Mouse (Mus musculus) liver, embryonic 11.5 days (tissue): ENCODE data around the gene Uqcrq. TPM values are rescaled to one million over a fixed set of nuclear protein-coding genes. Genes with fewer than 3 reads are reported as not detected.
A peak's percentile ranks its signal among the peaks of the same experiment; 100 is the strongest.

Experiments
- ATAC-seq: fragments of 200-750 bp; cut with Nextera tagmentation; replicated peaks from 2 replicates; pipeline ENCODE4 v1.8.0; 2017; ENCODE audit warnings: moderate number of reproducible peaks, mild to moderate bottlenecking, moderate TSS enrichment, moderate library complexity; ENCODE audit not compliant: low FRiP score
- DNase-seq: peaks from one replicate; pipeline ENCODE4 v3.0.0-alpha.2; 2017; ENCODE audit warnings: low spot score
- H3K27ac ChIP-seq: fragments of 300-500 bp; sonication (generic); 2 replicates; pipeline ENCODE4 v1.5.1; 2014; ENCODE audit warnings: mild to moderate bottlenecking, low read depth, low read length, control low read depth
- H3K27me3 ChIP-seq: fragments of 300-500 bp; sonication (generic); replicated peaks from 2 replicates; pipeline ENCODE4 v1.6.1; 2014; ENCODE audit warnings: low read length, mixed read lengths; ENCODE audit not compliant: control insufficient read depth, insufficient read depth
- H3K36me3 ChIP-seq: fragments of 300-500 bp; sonication (generic); 2 replicates; pipeline ENCODE4 v1.6.1; 2014; ENCODE audit warnings: mild to moderate bottlenecking, low read length, moderate library complexity, mixed read lengths; ENCODE audit not compliant: control insufficient read depth, insufficient read depth
- H3K4me1 ChIP-seq: fragments of 300-500 bp; sonication (generic); replicated peaks from 2 replicates; pipeline ENCODE4 v1.6.1; 2014; ENCODE audit warnings: low read length, mixed read lengths; ENCODE audit not compliant: control insufficient read depth, insufficient read depth
- H3K4me2 ChIP-seq: fragments of 300-500 bp; sonication (generic); 2 replicates; pipeline ENCODE4 v1.6.1; 2014; ENCODE audit warnings: mild to moderate bottlenecking, control low read depth, moderate library complexity
- H3K4me3 ChIP-seq: fragments of 300-500 bp; sonication (generic); 2 replicates; pipeline ENCODE4 v1.5.1; 2014; ENCODE audit warnings: low read depth, low read length, control low read depth
- H3K9ac ChIP-seq: fragments of 300-500 bp; sonication (generic); 2 replicates; pipeline ENCODE4 v1.6.1; 2014; ENCODE audit warnings: low read depth, low read length, control low read depth
- H3K9me3 ChIP-seq: fragments of 300-500 bp; sonication (generic); 2 replicates; pipeline ENCODE4 v1.6.1; 2016; ENCODE audit warnings: low read length, inconsistent platforms, mixed read lengths; ENCODE audit not compliant: control insufficient read depth
- WGBS: fragments of 180-500 bp; shearing (Covaris S2); extraction: QIAGEN DNeasy Blood & Tissue Kit; methylation state at CpG from one replicate; pipeline ENCODE4 v1.1.7; 2014; 5-methylcytosine and 5-hydroxymethylcytosine counted together
- microRNA-seq: library from miRNA; unstranded; fragments of <30 nt; microRNA quantifications from one replicate; pipeline ENCODE4, GENCODE M21; 2017; ENCODE audit warnings: borderline number of aligned reads
- polyA plus RNA-seq: library from polyadenylated mRNA; unstranded; fragments of >200 nt; fragmentation: Nextera tagmentation; extraction: Ambion mirVana; gene quantifications from 2 replicates; pipeline ENCODE4 v1.2.1, GENCODE M21; 2014

Gene Uqcrq
- polyA plus RNA-seq, 1 experiment from 2014 or later: 848 TPM

DNA sequence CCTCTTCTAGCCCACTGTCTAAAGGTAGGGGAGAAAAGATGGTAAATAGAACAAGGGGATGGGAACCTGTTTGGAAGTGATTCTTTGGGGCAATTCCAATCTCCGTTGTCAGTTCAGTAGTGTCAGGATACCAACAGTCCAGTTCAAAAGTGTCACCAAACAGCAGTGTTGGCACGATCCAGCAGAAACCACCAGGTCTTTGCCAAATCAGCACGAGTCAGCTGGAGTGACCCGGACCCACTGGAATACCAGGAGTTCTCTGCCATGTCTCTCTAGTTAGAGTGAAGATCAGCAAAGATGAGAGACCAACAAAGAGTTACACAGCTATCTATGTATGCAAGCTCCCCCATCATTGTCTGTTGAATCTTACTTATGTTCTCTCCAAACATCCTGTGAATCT is 16.8 kb downstream of the Uqcrq start:
- 85% methylated on average over 4 of the region's 4 CpGs for WGBS
- peaks cover 44% of the 10 kb centered on the region for H3K36me3 ChIP-seq

GRCm38 (mm10) chr11:53411738-53412137 is 18.9 kb downstream of the Uqcrq start:
- no peaks in the 10 kb centered on the region for H3K4me1 ChIP-seq
- no peak overlapping the region for H3K4me3 ChIP-seq
- DNase-seq (peak; percentile 20), ATAC-seq (no peak)
- no peak overlapping the region for H3K27ac ChIP-seq
- H3K4me2 ChIP-seq: no peak overlapping the region
- no peak overlapping the region for H3K9ac ChIP-seq
- no peaks in the 10 kb centered on the region for H3K9me3 ChIP-seq
- peaks cover 43% of the 10 kb centered on the region for H3K36me3 ChIP-seq
- H3K27me3 ChIP-seq: no peaks in the 10 kb centered on the region

More for the DNA sequence above, 16.8 kb downstream of the Uqcrq start:
- Histone ChIP-seq H3K4me2 (no peak overlapping the region), H3K9me3 (no peaks in the 10 kb centered on the region), H3K27ac (no peak overlapping the region), H3K27me3 (no peaks in the 10 kb centered on the region), H3K9ac (no peak overlapping the region), H3K4me3 (no peak overlapping the region), H3K4me1 (no peaks in the 10 kb centered on the region)
- ATAC-seq: no peak
- DNase-seq: no peak

DNA sequence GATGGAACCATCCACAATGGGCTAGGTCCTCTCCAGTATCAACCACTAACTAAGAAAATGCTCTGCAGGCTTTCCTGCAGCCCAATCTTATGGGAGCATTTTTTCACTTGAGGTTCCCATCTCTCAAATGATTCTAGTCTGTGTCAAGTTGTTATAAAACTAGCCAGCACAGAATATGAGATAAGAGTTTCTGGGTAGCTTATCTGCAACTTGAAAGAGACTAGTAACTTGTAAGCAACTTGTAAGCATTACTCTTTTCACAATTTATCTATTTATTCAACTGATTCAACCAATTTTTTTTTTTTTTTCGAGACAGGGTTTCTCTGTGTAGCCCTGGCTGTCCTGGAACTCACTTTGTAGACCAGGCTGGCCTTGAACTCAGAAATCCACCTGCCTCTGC is 27.0 kb downstream of the Uqcrq start:
- DNase-seq: no peak
- Histone ChIP-seq H3K4me1 (no peaks in the 10 kb centered on the region), H3K4me3 (no peak overlapping the region), H3K9ac (no peak overlapping the region), H3K27ac (no peak overlapping the region), H3K36me3 (peaks cover 21% of the 10 kb centered on the region), H3K27me3 (no peaks in the 10 kb centered on the region), H3K4me2 (no peak overlapping the region), H3K9me3 (no peaks in the 10 kb centered on the region)
- 77% methylated on average over 1 of the region's 1 CpGs for WGBS
- ATAC-seq: no peak

DNA sequence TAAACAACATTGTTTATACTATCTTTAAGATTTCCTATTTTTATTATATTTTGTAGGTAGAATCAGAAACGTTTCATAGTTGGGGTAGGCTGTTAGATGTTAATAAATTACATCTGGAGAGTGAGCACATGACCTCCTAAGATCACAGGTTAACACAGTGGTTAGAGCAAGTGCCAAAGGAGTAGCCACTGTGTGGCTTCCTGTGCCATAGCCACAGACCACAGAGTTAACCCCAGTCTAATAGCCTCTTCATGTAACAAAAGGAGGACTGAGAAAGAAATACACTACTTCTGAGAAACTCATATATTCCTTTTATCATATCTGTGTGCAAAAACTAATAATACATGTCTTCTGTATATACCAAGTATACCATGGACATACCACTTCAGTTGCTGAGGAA is 36.8 kb downstream of the Uqcrq start:
- no peak overlapping the region for H3K9ac ChIP-seq
- DNase-seq (no peak), ATAC-seq (no peak)
- H3K9me3 ChIP-seq: no peaks in the 10 kb centered on the region
- H3K4me1 ChIP-seq: no peaks in the 10 kb centered on the region
- peaks cover 16% of the 10 kb centered on the region; the same call in 1 of the 2 replicates for H3K36me3 ChIP-seq
- H3K27me3 ChIP-seq: no peaks in the 10 kb centered on the region
- H3K27ac ChIP-seq: no peak overlapping the region
- H3K4me3 ChIP-seq: no peak overlapping the region
- WGBS: 85% methylated on average over 1 of the region's 1 CpGs
- H3K4me2 ChIP-seq: no peak overlapping the region

GRCm38 (mm10) chr11:53383758-53384428 is 46.7 kb downstream of the Uqcrq start:
- H3K27ac ChIP-seq: no peak overlapping the region
- H3K4me3 ChIP-seq: no peak overlapping the region
- no peak for ATAC-seq
- no peak for DNase-seq
- no peak overlapping the region for H3K9ac ChIP-seq
- H3K4me2 ChIP-seq: no peak overlapping the region
- H3K36me3 ChIP-seq: peaks cover 9% of the 10 kb centered on the region; the same call in 1 of the 2 replicates
- H3K27me3 ChIP-seq: no peaks in the 10 kb centered on the region
- 91% methylated on average over 2 of the region's 2 CpGs for WGBS
- no peaks in the 10 kb centered on the region for H3K9me3 ChIP-seq
- H3K4me1 ChIP-seq: peaks cover 2% of the 10 kb centered on the region; the same call in 1 of the 2 replicates

DNA sequence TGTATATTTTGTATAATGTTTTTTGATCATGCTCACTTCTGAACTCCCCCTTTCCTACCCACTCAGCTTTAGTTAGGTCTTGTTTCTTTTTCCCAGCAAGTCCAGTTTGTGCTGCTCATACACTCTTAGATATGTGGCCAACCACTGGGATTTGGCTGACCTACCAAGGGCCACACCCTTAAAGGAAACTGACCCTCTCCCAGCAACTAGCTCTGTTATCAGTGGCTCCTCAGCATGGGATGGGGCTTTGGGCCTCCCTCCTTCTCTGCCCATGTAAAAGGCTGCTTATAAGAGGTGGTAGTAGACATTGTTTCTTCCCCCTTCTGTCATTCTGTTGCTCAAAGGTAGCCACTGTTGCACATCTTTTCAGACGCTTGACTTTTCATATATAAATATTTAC is 51.7 kb downstream of the Uqcrq start:
- Histone ChIP-seq H3K4me3 (no peak overlapping the region), H3K9me3 (no peaks in the 10 kb centered on the region), H3K27me3 (no peaks in the 10 kb centered on the region), H3K4me1 (peaks cover 4% of the 10 kb centered on the region; the same call in 1 of the 2 replicates), H3K27ac (no peak overlapping the region), H3K9ac (no peak overlapping the region), H3K36me3 (peaks cover 6% of the 10 kb centered on the region), H3K4me2 (peak overlapping the region; percentile 35; the same call in 1 of the 2 replicates)
- peak; percentile 72; the same call in 1 of the 2 replicates for ATAC-seq
- WGBS: 53% methylated on average over 1 of the region's 1 CpGs
- DNase-seq: no peak

Small RNA genes within 50 kb of the gene (microRNA-seq; reads per million reads assigned to microRNA genes)
- gene Mir6920: not detected

Other genes with a start within 250 kb of the Uqcrq start
- gene Hspa4, start 130.4 kb downstream of the Uqcrq start, polyA plus RNA-seq: 154 and 166 TPM in 2 replicates
- gene Zcchc10, start 106.2 kb downstream of the Uqcrq start, polyA plus RNA-seq: 36.7 and 37.9 TPM in 2 replicates
- 16.5 and 17.3 TPM in 2 replicates for gene Aff4, start 80.0 kb downstream of the Uqcrq start, polyA plus RNA-seq
- gene Leap2, start 7.7 kb downstream of the Uqcrq start, polyA plus RNA-seq: 5.1 and 6.5 TPM in 2 replicates
- 0.30 and 0.89 TPM in 2 replicates for gene Gdf9, start 192 bp upstream of the Uqcrq start, polyA plus RNA-seq
- 0.10 TPM in 1 of 2 replicates, not detected in the other for gene Gm10447, start 26.3 kb upstream of the Uqcrq start, polyA plus RNA-seq
- 2.6 and 2.7 TPM in 2 replicates for gene Shroom1, start 26.4 kb upstream of the Uqcrq start, polyA plus RNA-seq
- gene Gm9837, start 39.6 kb upstream of the Uqcrq start, polyA plus RNA-seq: not detected in 2 replicates
- gene Gm9945, start 49.3 kb upstream of the Uqcrq start, polyA plus RNA-seq: not detected in 2 replicates
- 1.1 and 1.5 TPM in 2 replicates for gene Sowaha, start 49.4 kb upstream of the Uqcrq start, polyA plus RNA-seq
- 43.4 and 47.4 TPM in 2 replicates for gene Sept8, start 88.4 kb upstream of the Uqcrq start, polyA plus RNA-seq
- 22.3 and 27.4 TPM in 2 replicates for gene Kif3a, start 136.5 kb upstream of the Uqcrq start, polyA plus RNA-seq
- gene Il4, start 187.8 kb upstream of the Uqcrq start, polyA plus RNA-seq: 1.9 and 3.2 TPM in 2 replicates
- not detected in 2 replicates for gene Il13, start 203.9 kb upstream of the Uqcrq start, polyA plus RNA-seq